ENCODE assay signal across 14 mouse cellular contexts in the genomic region with DNA sequence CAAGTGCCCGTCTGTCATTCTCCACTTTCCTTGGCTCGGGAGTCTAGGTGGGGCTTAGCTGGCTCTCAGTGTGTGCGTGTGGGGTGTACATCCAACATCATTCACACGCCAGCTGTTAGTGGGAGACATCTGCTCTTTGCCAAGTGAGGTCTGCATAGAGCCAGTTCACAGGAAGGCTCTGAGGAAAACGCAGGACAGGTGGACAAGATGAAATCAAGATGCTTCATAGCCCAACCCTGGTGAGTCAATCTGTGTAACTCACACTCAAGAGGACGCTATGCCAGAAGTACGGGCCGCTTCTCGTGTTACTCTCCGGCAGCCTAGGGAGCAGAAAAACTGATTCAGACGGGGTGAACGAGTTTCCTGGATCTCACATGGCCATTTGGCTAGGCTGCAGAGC.
A peak's percentile ranks its signal among the peaks of the same experiment; 100 is the strongest.
DNase-seq lines count a peak whose midpoint lies in the region; ATAC-seq lines count a peak whose summit lies in the region.
"Had no signal": no experiment of that assay in that cellular context is flagged by ENCODE, and none has a peak within 500 bp of the region (broad histone marks: within the 10 kb centered on the region; RNA-seq: fewer than 3 reads in every experiment).

No protein-coding gene starts in this region.

- intact Hi-C loops in left cerebral cortex, postnatal 10 days (cut with DNase I): no loop called here

- 58% methylated on average over 12 of the region's 12 CpGs for WGBS in limb, embryonic 13.5 days
- 77% methylated on average over 12 of the region's 12 CpGs for WGBS in limb, embryonic 10.5 days

- no peaks in the 10 kb centered on the region for H3K36me3 ChIP-seq in limb, embryonic 13.5 days
- H3K36me3 ChIP-seq in limb, embryonic 10.5 days: no peaks in the 10 kb centered on the region
- H3K36me3 ChIP-seq: forebrain, embryonic 12.5 days; hindbrain, embryonic 12.5 days; midbrain, embryonic 15.5 days had no signal

- H3K27me3 ChIP-seq in limb, embryonic 13.5 days: peaks cover 15% of the 10 kb centered on the region; the same call in 1 of the 2 replicates
- H3K27me3 ChIP-seq in limb, embryonic 10.5 days (ENCODE audit: low read depth, poor library complexity, severe bottlenecking): peaks cover 94% of the 10 kb centered on the region
- H3K27me3 ChIP-seq: forebrain, embryonic 12.5 days; midbrain, embryonic 15.5 days had no signal

- H3K4me2 ChIP-seq in limb, embryonic 13.5 days (replicated peaks): no peak overlapping the region
- H3K4me2 ChIP-seq: forebrain, embryonic 12.5 days; hindbrain, embryonic 12.5 days; midbrain, embryonic 15.5 days had no signal

- no peak for DNase-seq in limb, embryonic 10.5 days (ENCODE audit: low spot score)
- DNase-seq in frontal cortex, postnatal 25 days (ENCODE audit: low spot score in 2 of 2): peak; percentile 2 to 6
- DNase-seq in left cerebral cortex, postnatal 10 days (ENCODE audit: extremely low spot score in 1 of 2, low spot score in 2 of 2): peak; percentile 7 to 18
- DNase-seq in telencephalon, adult 2 months (ENCODE audit: low read depth, low spot score): peak; percentile 46
- no peak for DNase-seq in adrenal gland, postnatal 25 days
- DNase-seq: kidney, adult 9 months; liver; lung, postnatal 10 days; thymus, postnatal 14 days had no signal

- no peaks in the 10 kb centered on the region for H3K4me1 ChIP-seq in limb, embryonic 13.5 days
- H3K4me1 ChIP-seq in limb, embryonic 10.5 days: no peaks in the 10 kb centered on the region; the same call in 1 of the 2 replicates
- H3K4me1 ChIP-seq: hindbrain, embryonic 12.5 days; midbrain, embryonic 15.5 days had no signal

- no peak overlapping the region for H3K27ac ChIP-seq in limb, embryonic 13.5 days
- H3K27ac ChIP-seq in limb, embryonic 10.5 days: no peak overlapping the region
- H3K27ac ChIP-seq: forebrain, embryonic 12.5 days; hindbrain, embryonic 12.5 days; midbrain, embryonic 15.5 days had no signal

- H3K9ac ChIP-seq in limb, embryonic 13.5 days: no peak overlapping the region
- H3K9ac ChIP-seq: forebrain, embryonic 12.5 days; hindbrain, embryonic 12.5 days; midbrain, embryonic 15.5 days had no signal

- H3K4me3 ChIP-seq in limb, embryonic 13.5 days: no peak overlapping the region
- H3K4me3 ChIP-seq in limb, embryonic 10.5 days: no peak overlapping the region
- H3K4me3 ChIP-seq: forebrain, embryonic 12.5 days; hindbrain, embryonic 12.5 days; midbrain, embryonic 15.5 days had no signal

- H3K9me3 ChIP-seq in limb, embryonic 13.5 days: no peaks in the 10 kb centered on the region
- no peaks in the 10 kb centered on the region for H3K9me3 ChIP-seq in limb, embryonic 10.5 days (replicated peaks)
- H3K9me3 ChIP-seq: forebrain, embryonic 12.5 days; hindbrain, embryonic 12.5 days; midbrain, embryonic 15.5 days had no signal

- peak; percentile 36; the same call in 1 of the 2 replicates for ATAC-seq in limb, embryonic 13.5 days (ENCODE audit: low FRiP score, low read depth)
- no peak for ATAC-seq in CD4-positive, CD25-positive, alpha-beta regulatory T cell, adult 4 months
- ATAC-seq: midbrain, embryonic 15.5 days had no signal

Comparison
In these comparisons a context has a peak if more than half of its experiments do, and no peak if none do; other contexts are left out.
1. DNase-seq: peak in frontal cortex, postnatal 25 days (2 of 2), left cerebral cortex, postnatal 10 days (2 of 2) and telencephalon, adult 2 months (single experiment); none in limb, embryonic 10.5 days (single experiment) and adrenal gland, postnatal 25 days (single experiment).